Mouse (Mus musculus) naive thymus-derived CD4-positive, alpha-beta T cell, adult 5 months (primary cell): ENCODE results near the gene Olfr693. TPM values are rescaled to one million over a fixed set of nuclear protein-coding genes. Genes with fewer than 3 reads are reported as not detected.

Experiments
- polyA plus RNA-seq: library from polyadenylated mRNA; unstranded; fragments of 100-300 nt; shearing (Covaris generic); gene quantifications from one replicate; pipeline ENCODE4 v1.2.1, GENCODE M21; 2017

Gene Olfr693
- not detected for polyA plus RNA-seq

GRCm38 (mm10) chr7:106680484-106680883, at the start of gene Olfr693:
Gene Olfr693, minus strand, starts transcription at chr7:106680584.

GRCm38 (mm10) chr7:106716296-106716695, 35.9 kb upstream of the Olfr693 start, which contains the start of gene Olfr695:
Gene Olfr695, minus strand, starts transcription at chr7:106716396.

GRCm38 (mm10) chr7:106691714-106692113, 11.3 kb upstream of the Olfr693 start, which contains the start of gene Olfr694:
Gene Olfr694, minus strand, starts transcription at chr7:106691814.

Other genes with a start within 250 kb of the Olfr693 start
- not detected for gene Olfr694, start 11.2 kb upstream of the Olfr693 start, polyA plus RNA-seq
- gene Olfr695, start 35.8 kb upstream of the Olfr693 start, polyA plus RNA-seq, result not detected
- not detected for gene Olfr697, start 61.9 kb upstream of the Olfr693 start, polyA plus RNA-seq
- not detected for gene Olfr698, start 74.8 kb upstream of the Olfr693 start, polyA plus RNA-seq
- gene Olfr699, start 112.6 kb upstream of the Olfr693 start, polyA plus RNA-seq, result not detected
- gene Olfr700, start 128.2 kb upstream of the Olfr693 start, polyA plus RNA-seq, result not detected
- not detected for gene Olfr701, start 133.5 kb upstream of the Olfr693 start, polyA plus RNA-seq
- not detected for gene Olfr702, start 153.3 kb upstream of the Olfr693 start, polyA plus RNA-seq
- gene Olfr703, start 162.8 kb upstream of the Olfr693 start, polyA plus RNA-seq, result not detected
- gene Olfr704, start 182.6 kb upstream of the Olfr693 start, polyA plus RNA-seq, result not detected
- gene Olfr705, start 196.3 kb upstream of the Olfr693 start, polyA plus RNA-seq, result not detected
- gene Olfr706, start 207.6 kb upstream of the Olfr693 start, polyA plus RNA-seq, result not detected
- gene Olfr707, start 220.7 kb upstream of the Olfr693 start, polyA plus RNA-seq, result not detected
- gene Olfr1532-ps1, start 227.4 kb upstream of the Olfr693 start, polyA plus RNA-seq, result not detected